Mouse (Mus musculus) lung, postnatal 0 days (tissue): ENCODE data around the gene Acy3. TPM values are rescaled to one million over a fixed set of nuclear protein-coding genes. Genes with fewer than 3 reads are reported as not detected.

Experiments used
- ATAC-seq: fragments of 200-750 bp; cut with Nextera tagmentation; 2 replicates; pipeline ENCODE4 v1.8.0; 2017; ENCODE audit warnings: moderate library complexity
- DNase-seq: peaks from one replicate; pipeline ENCODE4 v3.0.0-alpha.2; 2016; ENCODE audit warnings: low spot score
- H3K27ac ChIP-seq: fragments of 300-500 bp; sonication (generic); 2 replicates; pipeline ENCODE4 v1.5.1; 2014; ENCODE audit warnings: antibody characterized with exemption, mild to moderate bottlenecking, low read length, mixed read lengths
- H3K27me3 ChIP-seq: fragments of 300-500 bp; sonication (generic); replicated peaks from 2 replicates; pipeline ENCODE4 v1.6.1; 2014; ENCODE audit warnings: low read length, mixed read lengths; ENCODE audit not compliant: insufficient read depth
- H3K36me3 ChIP-seq: fragments of 300-500 bp; sonication (generic); 2 replicates; pipeline ENCODE4 v1.6.1; 2014; ENCODE audit warnings: low read length, mixed read lengths; ENCODE audit not compliant: insufficient read depth
- H3K4me1 ChIP-seq: fragments of 300-500 bp; sonication (generic); 2 replicates; pipeline ENCODE4 v1.6.1; 2014; ENCODE audit warnings: antibody characterized with exemption, low read depth, low read length, mixed read lengths; ENCODE audit not compliant: insufficient read depth
- H3K4me2 ChIP-seq: fragments of 300-500 bp; sonication (generic); replicated peaks from 2 replicates; pipeline ENCODE4 v1.6.1; 2014; ENCODE audit warnings: low read depth, mild to moderate bottlenecking, low read length, moderate library complexity, mixed read lengths
- H3K4me3 ChIP-seq: fragments of 300-500 bp; sonication (generic); 2 replicates; pipeline ENCODE4 v1.5.1; 2014; ENCODE audit warnings: low read depth, low read length
- H3K9ac ChIP-seq: fragments of 300-500 bp; sonication (generic); replicated peaks from 2 replicates; pipeline ENCODE4 v1.6.1; 2014; ENCODE audit warnings: low read depth, mild to moderate bottlenecking
- H3K9me3 ChIP-seq: fragments of 300-500 bp; sonication (generic); 2 replicates; pipeline ENCODE4 v1.6.1; 2016; ENCODE audit warnings: low read length, mixed read lengths
- CTCF ChIP-seq: IDR thresholded peaks from 2 replicates; pipeline ENCODE4 v1.5.1; 2016; ENCODE audit warnings: antibody characterized with exemption, mild to moderate bottlenecking
- EP300 ChIP-seq: IDR thresholded peaks from 2 replicates; pipeline ENCODE4 v1.6.1; 2016; ENCODE audit warnings: antibody characterized with exemption, mild to moderate bottlenecking, control low read depth
- WGBS: fragments of 180-500 bp; shearing (Covaris S2); extraction: QIAGEN DNeasy Blood & Tissue Kit; methylation state at CpG from one replicate; pipeline ENCODE4 v1.1.7; 2014; 5-methylcytosine and 5-hydroxymethylcytosine counted together
- polyA plus RNA-seq: library from polyadenylated mRNA; unstranded; fragments of >200 nt; fragmentation: Nextera tagmentation; extraction: Ambion mirVana; gene quantifications from 2 replicates; pipeline ENCODE4 v1.2.1, GENCODE M21; 2015

The Acy3 gene
- polyA plus RNA-seq, 1 experiment from 2014 or later = 15.7 TPM

- H3K9me3 ChIP-seq = no peaks in the 10 kb centered on the region
- H3K36me3 ChIP-seq = no peaks in the 10 kb centered on the region
- peaks cover 15% of the 10 kb centered on the region; the same call in 1 of the 2 replicates for H3K4me1 ChIP-seq
- TF ChIP-seq CTCF (no peak), EP300 (no peak)
- WGBS = 98% methylated on average over 3 of the region's 3 CpGs
- H3K27me3 ChIP-seq = no peaks in the 10 kb centered on the region
- no peak overlapping the region for H3K4me2 ChIP-seq
- ATAC-seq (no peak), DNase-seq (no peak)
- no peak overlapping the region for H3K9ac ChIP-seq
- no peak overlapping the region for H3K27ac ChIP-seq
- no peak overlapping the region for H3K4me3 ChIP-seq
These were observed 5.2 kb downstream of the Acy3 start for GRCm38 (mm10) chr19:3991562-3991961.

- no peaks in the 10 kb centered on the region for H3K36me3 ChIP-seq
- H3K4me2 ChIP-seq = no peak overlapping the region
- H3K4me1 ChIP-seq = peaks cover 11% of the 10 kb centered on the region; the same call in 1 of the 2 replicates
- no peak for TF ChIP-seq EP300
- TF ChIP-seq CTCF = no peak
- no peak overlapping the region for H3K27ac ChIP-seq
- H3K9ac ChIP-seq = no peak overlapping the region
- ATAC-seq (no peak), DNase-seq (no peak)
- H3K27me3 ChIP-seq = no peaks in the 10 kb centered on the region
- no peaks in the 10 kb centered on the region for H3K9me3 ChIP-seq
- WGBS = 87% methylated on average over 3 of the region's 3 CpGs
- no peak overlapping the region for H3K4me3 ChIP-seq
These were observed 5.6 kb downstream of the Acy3 start for GRCm38 (mm10) chr19:3991966-3992365.

GRCm38 (mm10) chr19:3992416-3992815, 6.0 kb downstream of the Acy3 start, which contains the start of gene Tbx10:
Gene Tbx10, plus strand, starts transcription at chr19:3992752.
- H3K4me1 ChIP-seq = peaks cover 8% of the 10 kb centered on the region; the same call in 1 of the 2 replicates
- no peak within 1 kb of the TSS for H3K27ac ChIP-seq
- no peak for ATAC-seq
- H3K9ac ChIP-seq = no peak within 1 kb of the TSS
- 45% methylated on average over 5 of the region's 5 CpGs for WGBS
- no peak for TF ChIP-seq EP300
- TF ChIP-seq CTCF = no peak
- no peaks in the 10 kb centered on the region for H3K36me3 ChIP-seq
- DNase-seq = no peak
- no peak within 1 kb of the TSS for H3K4me2 ChIP-seq
- no peak within 1 kb of the TSS for H3K4me3 ChIP-seq
- H3K9me3 ChIP-seq = no peaks in the 10 kb centered on the region
- H3K27me3 ChIP-seq = no peaks in the 10 kb centered on the region

GRCm38 (mm10) chr19:3994932-3995331, 8.6 kb downstream of the Acy3 start:
- H3K4me3 ChIP-seq = no peak overlapping the region
- WGBS = 46% methylated on average over 6 of the region's 6 CpGs

GRCm38 (mm10) chr19:3995505-3995904, 9.1 kb downstream of the Acy3 start:
- ATAC-seq = peak; percentile 48
- no peak overlapping the region for H3K4me2 ChIP-seq
- no peak overlapping the region for H3K4me3 ChIP-seq
- peak; percentile 83 for DNase-seq
- no peaks in the 10 kb centered on the region for H3K9me3 ChIP-seq
- H3K36me3 ChIP-seq = no peaks in the 10 kb centered on the region
- H3K27me3 ChIP-seq = no peaks in the 10 kb centered on the region
- TF ChIP-seq CTCF (no peak), EP300 (peak; percentile 75)
- no peak overlapping the region for H3K9ac ChIP-seq
- peaks cover 8% of the 10 kb centered on the region; the same call in 1 of the 2 replicates for H3K4me1 ChIP-seq
- 0 out of 2 replicates have a peak overlapping the region, but pooled peaks have one; percentile 51 for H3K27ac ChIP-seq
- 53% methylated on average over 3 of the region's 3 CpGs for WGBS

More at GRCm38 (mm10) chr19:3994932-3995331, 8.6 kb downstream of the Acy3 start:
- Histone ChIP-seq H3K36me3 (no peaks in the 10 kb centered on the region), H3K4me2 (no peak overlapping the region), H3K27me3 (no peaks in the 10 kb centered on the region), H3K27ac (no peak overlapping the region), H3K9me3 (no peaks in the 10 kb centered on the region), H3K4me1 (peaks cover 8% of the 10 kb centered on the region; the same call in 1 of the 2 replicates), H3K9ac (no peak overlapping the region)
- ATAC-seq (no peak), DNase-seq (no peak)
- no peak for TF ChIP-seq EP300
- no peak for TF ChIP-seq CTCF

- no peaks in the 10 kb centered on the region for H3K27me3 ChIP-seq
- no peaks in the 10 kb centered on the region for H3K9me3 ChIP-seq
- 48% methylated on average over 7 of the region's 7 CpGs for WGBS
- H3K4me1 ChIP-seq = peaks cover 12% of the 10 kb centered on the region; the same call in 1 of the 2 replicates
- no peaks in the 10 kb centered on the region for H3K36me3 ChIP-seq
- 0 out of 2 replicates have a peak overlapping the region, but pooled peaks have one; percentile 51 for H3K27ac ChIP-seq
- H3K4me2 ChIP-seq = no peak overlapping the region
- no peak for TF ChIP-seq EP300
- TF ChIP-seq CTCF = no peak
- ATAC-seq = no peak
- no peak for DNase-seq
- no peak overlapping the region for H3K9ac ChIP-seq
- no peak overlapping the region for H3K4me3 ChIP-seq
These were observed 9.7 kb downstream of the Acy3 start for GRCm38 (mm10) chr19:3996106-3996505.

- Histone ChIP-seq H3K27ac (no peak overlapping the region), H3K4me3 (no peak overlapping the region), H3K27me3 (no peaks in the 10 kb centered on the region), H3K4me2 (no peak overlapping the region), H3K4me1 (peaks cover 13% of the 10 kb centered on the region; the same call in 1 of the 2 replicates), H3K9me3 (no peaks in the 10 kb centered on the region), H3K36me3 (no peaks in the 10 kb centered on the region), H3K9ac (no peak overlapping the region)
- TF ChIP-seq CTCF = no peak
- TF ChIP-seq EP300 = no peak
- WGBS = 80% methylated on average over 8 of the region's 8 CpGs
- ATAC-seq (no peak), DNase-seq (no peak)
These were observed 10.4 kb downstream of the Acy3 start for GRCm38 (mm10) chr19:3996747-3997146.
